Mouse (Mus musculus) large intestine, adult 2 months (tissue): ENCODE results near the gene Cgrrf1. TPM values are rescaled to one million over a fixed set of nuclear protein-coding genes. Genes with fewer than 3 reads are reported as not detected.
"Not testable (repeated sequence)": the region's sequence is repeated elsewhere in the genome, so short reads cannot be mapped to it uniquely, and the experiment has no call there.

ENCODE experiments used
- DNase-seq: peaks from one replicate; pipeline ENCODE4 v3.0.0-alpha.2; 2012; ENCODE audit warnings: low read depth, low spot score
- WGBS: fragments of 180-500 bp; shearing (Covaris S2); methylation state at CpG from one replicate; pipeline ENCODE4 v1.1.7; 2018; 5-methylcytosine and 5-hydroxymethylcytosine counted together
- polyA plus RNA-seq: library from polyadenylated mRNA; depleted of rRNA; stranded (reverse); fragments of >200 nt; gene quantifications from 2 replicates; pipeline ENCODE4 v1.2.3, GENCODE M21; 2012; rRNA removed

Gene Cgrrf1
- polyA plus RNA-seq, result 12.9 and 16.4 TPM in 2 replicates

- DNase-seq, result peak; percentile 90
- under 1% methylated on average over 32 of the region's 32 CpGs for WGBS
Observed at GRCm38 (mm10) chr14:46831837-46832333, at the start of gene Cgrrf1. Gene Cgrrf1, plus strand, starts transcription at chr14:46832125.

DNA sequence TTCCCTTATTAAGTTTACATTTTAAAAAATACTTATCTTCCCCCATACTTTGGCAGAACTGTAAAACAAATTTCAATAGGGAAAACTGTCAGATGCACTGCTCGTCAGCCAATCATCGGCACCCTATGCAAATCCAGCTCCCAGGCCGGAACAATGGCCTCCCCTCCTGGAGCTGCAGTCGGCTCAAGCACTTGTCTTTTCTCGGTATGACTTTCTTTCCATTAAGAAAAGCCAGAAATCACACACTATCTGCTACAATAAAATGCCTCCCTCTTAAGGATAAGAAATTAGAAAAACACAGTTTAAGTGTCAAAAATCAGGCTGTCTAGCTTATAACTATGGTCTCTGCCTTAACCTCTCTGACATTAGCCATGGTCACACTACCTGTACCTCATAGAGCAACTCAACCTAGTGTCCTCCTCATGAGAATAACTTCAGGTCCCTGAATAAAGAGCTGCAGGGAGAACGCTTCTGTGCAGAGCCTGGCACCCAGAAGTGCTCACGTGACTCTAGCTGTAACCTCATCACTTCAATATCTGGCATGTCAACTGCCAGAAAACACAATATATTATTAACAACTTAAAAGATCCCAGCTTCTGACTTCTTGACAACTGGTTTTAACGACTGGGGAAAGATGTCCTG lies 49.6 kb upstream of the Cgrrf1 start:
- 82% methylated on average over 8 of the region's 8 CpGs for WGBS
- DNase-seq, result no peak

DNA sequence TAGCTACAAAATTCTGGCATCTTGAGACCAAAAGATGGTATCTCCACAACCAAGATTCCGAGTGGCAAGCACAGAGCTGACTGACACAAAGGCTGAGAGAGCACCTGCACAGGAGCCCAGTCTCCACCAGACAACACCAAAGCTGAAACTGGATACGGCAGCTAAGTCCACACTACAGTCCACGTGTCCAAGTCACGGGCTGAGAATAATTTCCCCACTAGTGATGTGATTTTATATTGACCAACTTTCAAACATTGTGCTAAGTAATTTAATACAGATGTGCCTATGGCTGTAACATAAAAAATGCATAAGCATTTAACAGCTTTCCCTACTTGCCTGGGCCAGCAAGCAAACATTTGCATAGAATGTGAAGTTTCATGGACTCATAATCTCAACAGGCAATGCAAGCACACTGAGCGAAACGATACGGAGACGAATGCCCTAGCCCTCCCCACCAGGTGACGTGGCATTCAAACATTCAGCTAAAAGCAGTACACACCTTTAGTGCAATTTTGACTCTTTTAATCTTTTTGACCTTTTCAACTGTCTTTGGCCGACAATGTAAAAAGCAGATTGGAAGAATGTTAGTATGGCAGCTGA lies 48.5 kb upstream of the Cgrrf1 start:
- no peak for DNase-seq
- 89% methylated on average over 10 of the region's 10 CpGs for WGBS

- 92% methylated on average over 5 of the region's 5 CpGs for WGBS
- no peak for DNase-seq
Observed at GRCm38 (mm10) chr14:46785247-46785646, 46.7 kb upstream of the Cgrrf1 start.

- DNase-seq, result no peak
- WGBS, result under 1% methylated on average over 11 of the region's 11 CpGs
Observed at GRCm38 (mm10) chr14:46787454-46787786, 44.5 kb upstream of the Cgrrf1 start.

DNA sequence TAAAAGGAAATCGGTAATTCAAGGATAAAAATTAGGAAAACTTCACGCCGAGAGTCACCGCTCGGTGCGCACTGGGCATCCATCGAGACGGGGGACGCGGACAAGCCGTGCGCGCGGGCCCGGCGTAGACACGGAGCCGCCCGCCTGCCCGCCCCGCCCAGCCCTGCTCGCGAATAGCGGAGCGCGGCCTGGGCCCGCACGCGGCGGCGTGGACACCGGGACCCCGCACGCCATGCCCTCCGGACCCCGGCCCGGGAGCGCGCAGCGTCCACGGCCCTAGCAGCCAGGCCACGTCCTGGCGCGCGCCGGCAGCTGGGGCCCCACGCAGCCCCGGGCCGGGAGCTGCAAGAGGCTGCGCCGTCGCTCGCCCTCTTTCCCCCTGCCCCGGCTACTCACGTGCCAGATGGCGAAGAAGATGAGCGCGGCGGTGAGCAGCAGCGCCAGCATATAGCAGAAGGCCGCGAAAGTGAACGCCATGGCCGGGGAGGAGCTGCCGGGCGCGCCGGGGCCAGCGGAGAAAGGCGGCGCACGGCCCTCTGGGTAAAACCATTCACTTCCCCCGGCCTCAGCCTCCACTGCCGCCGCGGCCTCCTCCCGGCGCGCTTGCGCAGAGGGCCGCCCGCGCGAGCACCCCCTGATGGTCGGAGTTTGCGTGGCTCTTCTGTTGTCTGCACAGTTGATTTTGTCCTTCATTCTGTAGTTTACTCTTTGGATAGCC lies 44.0 kb upstream of the Cgrrf1 start, which contains the start of gene Cnih1:
Gene Cnih1 (minus strand): TSS at position 625 of the 718 bp plus-strand sequence.
- DNase-seq, result peak; percentile 78
- under 1% methylated on average over 85 of the region's 86 CpGs for WGBS

- 12% methylated on average over 8 of the region's 8 CpGs for WGBS
- no peak for DNase-seq
Observed at GRCm38 (mm10) chr14:46788505-46788901, 43.4 kb upstream of the Cgrrf1 start.

GRCm38 (mm10) chr14:46790303-46790702 lies 41.6 kb upstream of the Cgrrf1 start:
- WGBS, result 61% methylated on average over 4 of the region's 4 CpGs
- no peak for DNase-seq

GRCm38 (mm10) chr14:46790723-46791122 lies 41.2 kb upstream of the Cgrrf1 start:
- DNase-seq, result no peak
- 87% methylated on average over 6 of the region's 6 CpGs for WGBS

DNA sequence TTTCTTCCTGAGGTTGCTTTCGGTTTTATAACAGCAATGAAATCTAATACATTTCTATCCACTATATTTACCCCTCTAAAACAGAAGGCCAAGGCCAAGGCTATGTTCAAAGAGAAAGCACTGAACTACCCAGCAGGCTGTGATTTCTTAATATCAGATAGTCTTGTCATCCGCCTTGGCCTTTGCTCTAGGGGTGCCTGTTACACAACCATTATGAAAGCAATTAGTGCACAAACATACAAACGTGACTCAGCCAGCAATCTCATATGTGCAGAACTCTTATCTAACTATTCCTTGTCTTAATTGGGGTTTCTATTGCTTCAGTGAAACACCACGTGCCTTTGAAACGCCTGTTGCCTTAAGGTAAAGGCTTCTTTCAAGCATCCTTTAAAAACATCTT lies 37.8 kb upstream of the Cgrrf1 start:
- DNase-seq, result no peak
- WGBS, result 50% methylated on average over 5 of the region's 5 CpGs

- WGBS, result 58% methylated on average over 3 of the region's 3 CpGs
- DNase-seq, result no peak
Observed at GRCm38 (mm10) chr14:46800684-46801345, 31.1 kb upstream of the Cgrrf1 start.

- WGBS, result 88% methylated on average over 4 of the region's 4 CpGs
- no peak for DNase-seq
Observed at GRCm38 (mm10) chr14:46803259-46803658, 28.7 kb upstream of the Cgrrf1 start.

- no peak for DNase-seq
- 94% methylated on average over 1 of the region's 1 CpGs for WGBS
Observed at GRCm38 (mm10) chr14:46803791-46804190, 28.1 kb upstream of the Cgrrf1 start.

DNA sequence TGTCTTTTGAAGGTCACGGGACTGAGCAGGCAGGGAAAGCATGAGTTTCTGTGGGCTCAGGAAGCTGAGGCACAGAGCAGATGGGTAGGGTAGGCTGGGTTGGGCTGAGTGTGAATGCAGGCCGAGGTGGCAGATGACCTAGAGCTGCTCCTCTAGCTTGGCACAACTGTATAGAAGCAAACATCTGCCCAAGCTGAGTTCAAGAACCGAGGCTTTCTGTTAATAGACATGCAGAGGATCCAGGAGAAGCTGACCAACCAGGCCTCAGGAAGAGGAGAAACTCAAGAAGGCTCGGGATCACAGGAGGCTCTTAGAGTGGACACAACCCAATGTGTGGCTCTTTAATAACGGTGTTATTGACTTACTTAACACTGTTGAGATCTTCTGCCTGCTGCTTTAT lies 25.7 kb upstream of the Cgrrf1 start:
- WGBS, result 80% methylated on average over 5 of the region's 5 CpGs
- DNase-seq, result no peak

GRCm38 (mm10) chr14:46807927-46808326 lies 24.0 kb upstream of the Cgrrf1 start:
- WGBS, result 43% methylated on average over 3 of the region's 3 CpGs
- no peak for DNase-seq

DNA sequence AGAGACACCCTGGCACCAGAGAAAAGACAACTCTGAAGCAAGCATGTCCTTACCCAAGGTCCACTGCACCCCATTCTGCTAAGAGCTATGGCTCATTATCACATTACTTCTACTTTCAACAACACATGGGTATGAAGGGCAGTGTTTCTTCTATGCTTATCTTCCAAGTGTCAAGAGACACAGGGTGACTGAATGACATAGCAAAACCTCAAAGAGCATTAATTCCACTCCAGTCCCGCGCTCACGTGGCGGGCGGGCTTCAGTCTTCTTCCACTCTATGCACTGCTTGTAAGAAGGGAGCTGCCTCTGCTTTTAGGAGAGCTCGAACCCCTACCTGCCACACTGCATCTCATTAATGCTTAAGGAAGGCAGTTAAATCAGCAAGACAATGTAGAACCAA lies 16.3 kb upstream of the Cgrrf1 start:
- 91% methylated on average over 6 of the region's 6 CpGs for WGBS
- no peak for DNase-seq

- 71% methylated on average over 8 of the region's 8 CpGs for WGBS
- no peak for DNase-seq
Observed at GRCm38 (mm10) chr14:46816916-46817622, 14.9 kb upstream of the Cgrrf1 start.

DNA sequence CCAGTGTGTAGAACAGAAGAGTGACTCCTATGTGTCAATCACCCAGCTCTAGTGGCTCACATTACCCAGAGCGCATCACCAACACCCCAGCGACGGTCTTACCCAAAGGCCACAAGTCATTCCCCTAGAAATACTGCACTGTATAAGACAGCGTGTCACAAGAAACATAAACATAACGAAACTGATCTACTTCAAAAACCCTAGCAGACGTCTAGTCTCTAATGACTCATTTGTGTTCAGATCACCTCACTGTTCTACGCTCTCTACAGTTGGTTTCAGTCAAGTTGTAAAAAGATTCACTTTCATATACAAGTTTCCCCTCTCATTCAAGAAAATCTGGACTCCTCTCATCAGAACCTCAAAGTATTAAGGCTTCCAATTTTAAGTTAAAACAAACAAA lies 13.2 kb upstream of the Cgrrf1 start:
- DNase-seq, result no peak
- 82% methylated on average over 7 of the region's 7 CpGs for WGBS

GRCm38 (mm10) chr14:46819961-46820360 lies 12.0 kb upstream of the Cgrrf1 start:
- WGBS, result 80% methylated on average over 6 of the region's 6 CpGs
- DNase-seq, result not testable (repeated sequence)
